Mouse (Mus musculus) midbrain, postnatal 0 days (tissue): ENCODE data around the gene Tmem131. TPM values are rescaled to one million over a fixed set of nuclear protein-coding genes. Genes with fewer than 3 reads are reported as not detected.

Experiments
- ATAC-seq: fragments of 200-750 bp; cut with Nextera tagmentation; 2 replicates; pipeline ENCODE4 v1.8.0; 2017; ENCODE audit warnings: moderate number of reproducible peaks, mild to moderate bottlenecking, moderate TSS enrichment, moderate library complexity; ENCODE audit not compliant: low FRiP score
- DNase-seq: peaks from one replicate; pipeline ENCODE4 v3.0.0-alpha.2; 2015; ENCODE audit warnings: low spot score
- H3K27ac ChIP-seq: fragments of 300-500 bp; sonication (generic); 2 replicates; pipeline ENCODE4 v1.5.1; 2014; ENCODE audit warnings: low read depth, mild to moderate bottlenecking, low read length, mixed read lengths
- H3K27me3 ChIP-seq: fragments of 300-500 bp; sonication (generic); 2 replicates; pipeline ENCODE4 v1.6.1; 2014; ENCODE audit warnings: low read length, control low read depth, mixed read lengths; ENCODE audit not compliant: insufficient read depth
- H3K36me3 ChIP-seq: fragments of 300-500 bp; sonication (generic); 2 replicates; pipeline ENCODE4 v1.6.1; 2014; ENCODE audit warnings: low read length, control low read depth, mixed read lengths; ENCODE audit not compliant: insufficient read depth
- H3K4me1 ChIP-seq: fragments of 300-500 bp; sonication (generic); 2 replicates; pipeline ENCODE4 v1.6.1; 2014; ENCODE audit warnings: mild to moderate bottlenecking, control low read depth, antibody characterized with exemption, low read length, mixed read lengths; ENCODE audit not compliant: insufficient read depth
- H3K4me2 ChIP-seq: fragments of 300-500 bp; sonication (generic); 2 replicates; pipeline ENCODE4 v1.6.1; 2014; ENCODE audit warnings: low read depth, mild to moderate bottlenecking, low read length, mixed read lengths; ENCODE audit not compliant: poor library complexity, severe bottlenecking
- H3K4me3 ChIP-seq: fragments of 300-500 bp; sonication (generic); 2 replicates; pipeline ENCODE4 v1.5.1; 2014; ENCODE audit warnings: low read depth, mild to moderate bottlenecking, low read length, moderate library complexity
- H3K9ac ChIP-seq: fragments of 300-500 bp; sonication (generic); replicated peaks from 2 replicates; pipeline ENCODE4 v1.6.1; 2014; ENCODE audit warnings: mild to moderate bottlenecking, low read length, moderate library complexity, mixed read lengths; ENCODE audit not compliant: poor library complexity, severe bottlenecking
- H3K9me3 ChIP-seq: fragments of 300-500 bp; sonication (generic); 2 replicates; pipeline ENCODE4 v1.6.1; 2016; ENCODE audit warnings: low read length, control low read depth
- CTCF ChIP-seq: IDR thresholded peaks from 2 replicates; pipeline ENCODE4 v1.5.1; 2016; ENCODE audit warnings: antibody characterized with exemption, mild to moderate bottlenecking
- WGBS: fragments of 180-500 bp; shearing (Covaris S2); extraction: QIAGEN DNeasy Blood & Tissue Kit; methylation state at CpG from one replicate; pipeline ENCODE4 v1.1.7; 2014; 5-methylcytosine and 5-hydroxymethylcytosine counted together
- polyA plus RNA-seq: library from polyadenylated mRNA; unstranded; fragments of >200 nt; fragmentation: Nextera tagmentation; extraction: Ambion mirVana; gene quantifications from 2 replicates; pipeline ENCODE4 v1.2.1, GENCODE M21; 2015
- total RNA-seq: library from RNA; depleted of rRNA; stranded (reverse); fragments of >200 nt; gene quantifications from 2 replicates; pipeline ENCODE4 v1.2.3, GENCODE M21; 2014; rRNA removed

Tmem131 gene
- total RNA-seq (25.8 and 36.8 TPM in 2 replicates), polyA plus RNA-seq (8.6 and 11.1 TPM in 2 replicates)

- TF ChIP-seq CTCF, result no peak
- Histone ChIP-seq H3K4me3 (no peak within 1 kb of the TSS), H3K4me2 (no peak within 1 kb of the TSS), H3K27ac (no peak within 1 kb of the TSS), H3K9me3 (no peaks in the 10 kb centered on the region), H3K9ac (no peak within 1 kb of the TSS), H3K36me3 (no peaks in the 10 kb centered on the region), H3K27me3 (no peaks in the 10 kb centered on the region), H3K4me1 (peaks cover 7% of the 10 kb centered on the region; the same call in 1 of the 2 replicates)
- WGBS, result 50% methylated on average over 5 of the region's 5 CpGs
- DNase-seq, result no peak
- ATAC-seq, result no peak
Observed at GRCm38 (mm10) chr1:36943653-36944052, at the start of gene Tmem131. Gene Tmem131, minus strand, starts transcription at chr1:36943666.

DNA sequence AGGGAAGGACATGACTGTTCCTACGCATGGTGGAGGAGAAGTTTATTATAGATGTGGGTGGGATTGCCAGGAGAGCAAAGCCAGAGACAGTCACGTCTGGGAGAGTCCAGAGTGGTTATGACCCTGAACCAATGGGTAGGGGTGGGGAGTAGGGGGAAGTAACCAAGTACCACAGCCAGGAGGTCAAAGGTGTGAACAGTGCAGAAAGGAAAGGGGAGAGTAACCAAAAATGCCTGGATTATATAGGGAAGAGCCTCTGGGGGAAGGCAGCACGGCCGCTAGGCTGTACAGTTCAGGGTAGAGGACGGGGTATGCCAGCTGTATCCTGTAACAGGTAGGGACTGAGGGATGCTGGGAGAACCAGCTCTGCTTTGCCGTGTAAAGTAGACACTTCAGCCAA lies 45.1 kb upstream of the Tmem131 start:
- Histone ChIP-seq H3K4me2 (no peak overlapping the region), H3K4me1 (no peaks in the 10 kb centered on the region), H3K27ac (no peak overlapping the region), H3K4me3 (no peak overlapping the region), H3K9me3 (no peaks in the 10 kb centered on the region), H3K27me3 (no peaks in the 10 kb centered on the region), H3K9ac (no peak overlapping the region), H3K36me3 (no peaks in the 10 kb centered on the region)
- ATAC-seq (no peak), DNase-seq (no peak)
- 92% methylated on average over 6 of the region's 6 CpGs for WGBS
- no peak for TF ChIP-seq CTCF

GRCm38 (mm10) chr1:36988161-36988560 lies 44.7 kb upstream of the Tmem131 start:
- WGBS, result 81% methylated on average over 6 of the region's 6 CpGs
- no peaks in the 10 kb centered on the region for H3K36me3 ChIP-seq
- ATAC-seq, result no peak
- no peaks in the 10 kb centered on the region for H3K27me3 ChIP-seq
- H3K9ac ChIP-seq, result no peak overlapping the region
- no peak overlapping the region for H3K4me3 ChIP-seq
- no peaks in the 10 kb centered on the region for H3K9me3 ChIP-seq
- no peak for TF ChIP-seq CTCF
- DNase-seq, result no peak
- H3K4me1 ChIP-seq, result no peaks in the 10 kb centered on the region
- no peak overlapping the region for H3K27ac ChIP-seq
- no peak overlapping the region for H3K4me2 ChIP-seq

DNA sequence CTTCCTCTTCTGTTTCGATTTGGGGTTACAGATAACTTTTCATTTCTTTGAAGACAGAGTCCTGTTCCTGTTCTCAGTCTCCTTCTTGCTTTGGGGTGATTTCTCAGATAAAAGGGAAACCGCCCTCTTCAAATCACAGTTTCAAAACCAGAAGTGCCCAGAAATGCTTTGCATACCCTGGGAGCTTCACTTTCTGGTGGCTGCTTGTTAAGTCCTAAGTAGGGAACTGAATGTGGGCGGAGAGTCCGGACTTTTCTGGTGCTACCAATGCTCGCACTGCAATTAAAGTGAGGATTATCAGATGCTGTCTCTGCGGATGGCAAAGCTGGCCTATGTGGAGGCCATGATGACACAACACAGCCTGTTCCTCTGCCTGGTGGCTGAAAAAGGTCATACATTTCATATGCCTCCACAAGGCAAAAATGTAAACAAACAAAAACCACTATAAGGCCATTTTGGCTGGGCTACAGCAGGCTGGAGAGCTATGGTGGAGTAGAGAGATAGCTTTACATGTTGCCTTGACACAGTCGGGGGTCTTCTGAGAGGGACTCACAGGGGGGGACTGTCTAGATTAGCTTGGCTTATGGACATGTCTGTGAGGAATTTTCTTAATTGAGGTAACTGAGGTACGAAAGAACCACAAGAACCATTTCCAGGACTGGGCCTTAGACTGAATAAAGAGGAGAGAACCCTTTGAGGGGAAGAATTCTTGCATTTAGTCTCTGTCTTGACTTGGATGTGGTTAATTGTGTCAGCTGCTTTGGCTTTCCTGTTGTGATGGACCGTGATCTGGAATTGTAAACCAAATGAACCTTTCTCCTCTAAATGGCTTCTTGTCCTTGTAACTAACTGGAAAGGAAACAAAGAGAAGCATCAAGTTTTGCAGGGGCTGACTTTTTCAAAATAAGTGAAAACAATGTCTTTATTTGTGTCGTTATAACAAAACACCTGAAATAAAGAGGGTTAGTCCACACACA lies 44.0 kb upstream of the Tmem131 start:
- H3K9me3 ChIP-seq, result no peaks in the 10 kb centered on the region
- no peak for TF ChIP-seq CTCF
- H3K27ac ChIP-seq, result no peak overlapping the region
- no peak for DNase-seq
- H3K4me1 ChIP-seq, result no peaks in the 10 kb centered on the region
- no peak overlapping the region for H3K9ac ChIP-seq
- H3K27me3 ChIP-seq, result no peaks in the 10 kb centered on the region
- no peak for ATAC-seq
- no peaks in the 10 kb centered on the region for H3K36me3 ChIP-seq
- WGBS, result 75% methylated on average over 10 of the region's 10 CpGs
- no peak overlapping the region for H3K4me3 ChIP-seq
- H3K4me2 ChIP-seq, result no peak overlapping the region

- Histone ChIP-seq H3K4me1 (no peaks in the 10 kb centered on the region), H3K4me3 (no peak overlapping the region), H3K27me3 (no peaks in the 10 kb centered on the region), H3K9ac (no peak overlapping the region), H3K36me3 (no peaks in the 10 kb centered on the region), H3K27ac (no peak overlapping the region), H3K9me3 (no peaks in the 10 kb centered on the region), H3K4me2 (no peak overlapping the region)
- no peak for TF ChIP-seq CTCF
- DNase-seq, result no peak
- WGBS, result 39% methylated on average over 14 of the region's 14 CpGs
- ATAC-seq, result no peak
Observed at GRCm38 (mm10) chr1:36986396-36987160, 43.1 kb upstream of the Tmem131 start.
